Mouse (Mus musculus): ENCODE data around the gene Nol4l. TPM values are rescaled to one million over a fixed set of nuclear protein-coding genes. Genes with fewer than 3 reads are reported as not detected.

Nol4l gene
- polyA plus RNA-seq, 1 experiment from 2014 or later = 13.8 TPM

- ATAC-seq (ENCODE audit: low FRiP score, low TSS enrichment) = no peak
- Histone ChIP-seq H3K9ac (replicated peaks; ENCODE audit: low read length) (no peak overlapping the region), H3K27me3 (ENCODE audit: insufficient read depth, low read length) (no peaks in the 10 kb centered on the region), H3K4me3 (ENCODE audit: low read length) (no peak overlapping the region), H3K27ac (ENCODE audit: low read length) (no peak overlapping the region), H3K36me3 (ENCODE audit: insufficient read depth, low read length) (no peaks in the 10 kb centered on the region), H3K4me1 (ENCODE audit: insufficient read depth, low read length) (peaks cover 16% of the 10 kb centered on the region), H3K4me2 (replicated peaks; ENCODE audit: low read depth, low read length) (no peak overlapping the region), H3K9me3 (ENCODE audit: low read length) (no peaks in the 10 kb centered on the region)
- WGBS = 58% methylated on average over 9 of the region's 9 CpGs
Measured at GRCm38 (mm10) chr2:153454841-153455506, 74.8 kb downstream of the Nol4l start.

GRCm38 (mm10) chr2:153453961-153454759 is 75.6 kb downstream of the Nol4l start:
- no peak overlapping the region for H3K9ac ChIP-seq (replicated peaks; ENCODE audit: low read length)
- H3K9me3 ChIP-seq (ENCODE audit: low read length) = no peaks in the 10 kb centered on the region
- no peak overlapping the region for H3K4me3 ChIP-seq (ENCODE audit: low read length)
- WGBS = 62% methylated on average over 12 of the region's 12 CpGs
- no peak overlapping the region for H3K4me2 ChIP-seq (replicated peaks; ENCODE audit: low read depth, low read length)
- ATAC-seq (ENCODE audit: low FRiP score, low TSS enrichment) = no peak
- no peak overlapping the region for H3K27ac ChIP-seq (ENCODE audit: low read length)
- H3K4me1 ChIP-seq (ENCODE audit: insufficient read depth, low read length) = peaks cover 16% of the 10 kb centered on the region
- H3K27me3 ChIP-seq (ENCODE audit: insufficient read depth, low read length) = no peaks in the 10 kb centered on the region
- no peaks in the 10 kb centered on the region for H3K36me3 ChIP-seq (ENCODE audit: insufficient read depth, low read length)

- WGBS = 79% methylated on average over 6 of the region's 6 CpGs
Measured at GRCm38 (mm10) chr2:153448519-153448918, 81.3 kb downstream of the Nol4l start.

GRCm38 (mm10) chr2:153447719-153448118 is 82.1 kb downstream of the Nol4l start:
- no peak for ATAC-seq (ENCODE audit: low FRiP score, low TSS enrichment)
- H3K27ac ChIP-seq (ENCODE audit: low read length) = no peak overlapping the region
- 78% methylated on average over 3 of the region's 3 CpGs for WGBS
- no peaks in the 10 kb centered on the region for H3K27me3 ChIP-seq (ENCODE audit: insufficient read depth, low read length)
- no peaks in the 10 kb centered on the region for H3K36me3 ChIP-seq (ENCODE audit: insufficient read depth, low read length)
- no peak overlapping the region for H3K4me3 ChIP-seq (ENCODE audit: low read length)
- H3K4me2 ChIP-seq (replicated peaks; ENCODE audit: low read depth, low read length) = no peak overlapping the region
- no peaks in the 10 kb centered on the region for H3K9me3 ChIP-seq (ENCODE audit: low read length)
- peaks cover 16% of the 10 kb centered on the region for H3K4me1 ChIP-seq (ENCODE audit: insufficient read depth, low read length)
- no peak overlapping the region for H3K9ac ChIP-seq (replicated peaks; ENCODE audit: low read length)

More at GRCm38 (mm10) chr2:153448519-153448918, 81.3 kb downstream of the Nol4l start:
- ATAC-seq (ENCODE audit: low FRiP score, low TSS enrichment) = no peak
- H3K9ac ChIP-seq (replicated peaks; ENCODE audit: low read length) = no peak overlapping the region
- no peaks in the 10 kb centered on the region for H3K36me3 ChIP-seq (ENCODE audit: insufficient read depth, low read length)
- no peak overlapping the region for H3K4me2 ChIP-seq (replicated peaks; ENCODE audit: low read depth, low read length)
- H3K27me3 ChIP-seq (ENCODE audit: insufficient read depth, low read length) = no peaks in the 10 kb centered on the region
- H3K9me3 ChIP-seq (ENCODE audit: low read length) = no peaks in the 10 kb centered on the region
- peaks cover 8% of the 10 kb centered on the region for H3K4me1 ChIP-seq (ENCODE audit: insufficient read depth, low read length)
- H3K4me3 ChIP-seq (ENCODE audit: low read length) = no peak overlapping the region
- H3K27ac ChIP-seq (ENCODE audit: low read length) = no peak overlapping the region

GRCm38 (mm10) chr2:153446476-153446875 is 83.3 kb downstream of the Nol4l start:
- no peaks in the 10 kb centered on the region for H3K27me3 ChIP-seq (ENCODE audit: insufficient read depth, low read length)

GRCm38 (mm10) chr2:153446017-153446408 is 83.8 kb downstream of the Nol4l start:
- peak overlapping the region; percentile 92 for H3K9ac ChIP-seq (replicated peaks; ENCODE audit: low read length)
- under 1% methylated on average over 8 of the region's 8 CpGs for WGBS
- H3K27me3 ChIP-seq (ENCODE audit: insufficient read depth, low read length) = no peaks in the 10 kb centered on the region
- peaks cover 34% of the 10 kb centered on the region for H3K4me1 ChIP-seq (ENCODE audit: insufficient read depth, low read length)
- no peaks in the 10 kb centered on the region for H3K36me3 ChIP-seq (ENCODE audit: insufficient read depth, low read length)
- H3K4me2 ChIP-seq (replicated peaks; ENCODE audit: low read depth, low read length) = peak overlapping the region; percentile 99
- peak overlapping the region; percentile 94 for H3K4me3 ChIP-seq (ENCODE audit: low read length)
- no peaks in the 10 kb centered on the region for H3K9me3 ChIP-seq (ENCODE audit: low read length)
- no peak for ATAC-seq (ENCODE audit: low FRiP score, low TSS enrichment)
- H3K27ac ChIP-seq (ENCODE audit: low read length) = peak overlapping the region; percentile 90

More at GRCm38 (mm10) chr2:153446476-153446875, 83.3 kb downstream of the Nol4l start:
- 7% methylated on average over 4 of the region's 4 CpGs for WGBS
- Histone ChIP-seq H3K4me3 (ENCODE audit: low read length) (no peak overlapping the region), H3K9ac (replicated peaks; ENCODE audit: low read length) (no peak overlapping the region), H3K4me1 (ENCODE audit: insufficient read depth, low read length) (peaks cover 29% of the 10 kb centered on the region), H3K4me2 (replicated peaks; ENCODE audit: low read depth, low read length) (peak overlapping the region; percentile 99; the same call in 1 of the 2 replicates), H3K9me3 (ENCODE audit: low read length) (no peaks in the 10 kb centered on the region), H3K27ac (ENCODE audit: low read length) (no peak overlapping the region), H3K36me3 (ENCODE audit: insufficient read depth, low read length) (no peaks in the 10 kb centered on the region)
- ATAC-seq (ENCODE audit: low FRiP score, low TSS enrichment) = no peak

GRCm38 (mm10) chr2:153445137-153446016 is 84.4 kb downstream of the Nol4l start:
- H3K36me3 ChIP-seq (ENCODE audit: insufficient read depth, low read length) = no peaks in the 10 kb centered on the region
- peak overlapping the region; percentile 90 for H3K27ac ChIP-seq (ENCODE audit: low read length)
- peak; percentile 41 for ATAC-seq (ENCODE audit: low FRiP score, low TSS enrichment)
- WGBS = under 1% methylated on average over 59 of the region's 59 CpGs
- H3K27me3 ChIP-seq (ENCODE audit: insufficient read depth, low read length) = no peaks in the 10 kb centered on the region
- H3K4me1 ChIP-seq (ENCODE audit: insufficient read depth, low read length) = peaks cover 40% of the 10 kb centered on the region
- H3K4me3 ChIP-seq (ENCODE audit: low read length) = peak overlapping the region; percentile 94
- peak overlapping the region; percentile 92 for H3K9ac ChIP-seq (replicated peaks; ENCODE audit: low read length)
- no peaks in the 10 kb centered on the region for H3K9me3 ChIP-seq (ENCODE audit: low read length)
- peak overlapping the region; percentile 99 for H3K4me2 ChIP-seq (replicated peaks; ENCODE audit: low read depth, low read length)

- H3K27ac ChIP-seq (ENCODE audit: low read length) = peak overlapping the region; percentile 90
- under 1% methylated on average over 32 of the region's 64 CpGs for WGBS
- peak; percentile 53 for ATAC-seq (ENCODE audit: low FRiP score, low TSS enrichment)
- H3K36me3 ChIP-seq (ENCODE audit: insufficient read depth, low read length) = no peaks in the 10 kb centered on the region
- H3K4me2 ChIP-seq (replicated peaks; ENCODE audit: low read depth, low read length) = peak overlapping the region; percentile 99
- H3K27me3 ChIP-seq (ENCODE audit: insufficient read depth, low read length) = no peaks in the 10 kb centered on the region
- peak overlapping the region; percentile 92 for H3K9ac ChIP-seq (replicated peaks; ENCODE audit: low read length)
- peaks cover 45% of the 10 kb centered on the region for H3K4me1 ChIP-seq (ENCODE audit: insufficient read depth, low read length)
- no peaks in the 10 kb centered on the region for H3K9me3 ChIP-seq (ENCODE audit: low read length)
- H3K4me3 ChIP-seq (ENCODE audit: low read length) = peak overlapping the region; percentile 94
Measured at GRCm38 (mm10) chr2:153444254-153445136, 85.3 kb downstream of the Nol4l start.
